Mouse (Mus musculus): ENCODE measurements around the gene Icmt.

Icmt gene

GRCm38 (mm10) chr4:152276389-152277347 lies 20.4 kb upstream of the Icmt start:
- peak; percentile 38 for DNase-seq

- no peak for DNase-seq
These were observed 19.1 kb upstream of the Icmt start for GRCm38 (mm10) chr4:152277916-152278315.

DNA sequence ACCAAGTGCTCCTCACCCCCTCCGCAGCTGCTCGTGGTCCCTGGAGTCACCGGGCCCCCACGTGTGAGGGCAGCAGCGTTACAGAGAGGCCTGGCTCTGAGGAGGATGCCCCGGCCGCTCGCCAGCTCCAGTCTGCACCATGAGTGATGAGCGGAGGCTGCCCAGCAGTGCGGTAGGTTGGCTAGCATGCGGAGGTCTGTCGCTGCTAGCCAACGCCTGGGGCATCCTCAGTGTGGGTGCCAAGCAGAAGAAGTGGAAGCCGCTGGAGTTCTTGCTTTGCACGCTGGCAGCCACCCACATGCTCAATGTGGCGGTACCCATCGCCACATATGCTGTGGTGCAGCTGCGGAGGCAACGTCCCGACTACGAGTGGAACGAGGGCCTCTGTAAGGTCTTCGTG lies 18.0 kb upstream of the Icmt start:
- DNase-seq, result no peak

DNA sequence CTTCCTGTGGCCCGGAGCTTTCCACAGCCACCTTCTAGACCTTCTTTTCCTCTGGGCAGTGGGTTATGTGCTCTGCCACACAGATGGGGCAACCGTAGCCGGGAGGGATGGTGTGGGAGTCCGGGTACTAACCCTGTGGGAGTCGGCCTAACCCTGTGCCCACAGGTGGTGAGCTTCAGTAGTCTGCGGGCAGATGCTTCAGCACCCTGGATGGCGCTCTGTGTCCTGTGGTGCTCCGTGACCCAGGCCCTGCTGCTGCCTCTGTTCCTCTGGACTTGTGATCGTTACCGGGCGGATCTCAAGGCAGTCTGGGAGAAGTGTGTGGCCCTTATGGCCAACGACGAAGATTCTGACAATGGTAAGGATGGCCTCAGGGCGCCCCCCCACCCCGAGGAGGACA lies 15.4 kb upstream of the Icmt start:
- peak; percentile 30 for DNase-seq

DNA sequence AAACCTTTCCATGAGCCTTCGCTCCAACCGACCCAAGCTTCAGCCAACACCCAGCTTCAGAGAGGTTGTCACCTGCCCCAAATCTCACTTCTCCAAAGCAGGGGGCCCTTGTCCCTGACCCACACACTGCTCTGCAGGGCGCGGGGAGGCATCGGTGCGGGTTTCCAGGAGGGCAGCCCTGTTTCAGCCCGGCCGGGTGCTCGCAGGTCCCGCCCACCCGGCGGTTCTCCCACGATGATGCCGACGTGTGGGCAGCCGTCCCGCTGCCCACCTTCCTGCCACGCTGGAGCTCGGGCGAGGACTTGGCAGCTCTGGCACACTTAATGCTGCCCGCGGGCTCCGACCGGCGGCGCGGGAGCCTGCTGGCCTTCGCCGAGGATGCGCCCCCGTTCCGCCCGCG lies 14.3 kb upstream of the Icmt start:
- DNase-seq, result no peak

DNA sequence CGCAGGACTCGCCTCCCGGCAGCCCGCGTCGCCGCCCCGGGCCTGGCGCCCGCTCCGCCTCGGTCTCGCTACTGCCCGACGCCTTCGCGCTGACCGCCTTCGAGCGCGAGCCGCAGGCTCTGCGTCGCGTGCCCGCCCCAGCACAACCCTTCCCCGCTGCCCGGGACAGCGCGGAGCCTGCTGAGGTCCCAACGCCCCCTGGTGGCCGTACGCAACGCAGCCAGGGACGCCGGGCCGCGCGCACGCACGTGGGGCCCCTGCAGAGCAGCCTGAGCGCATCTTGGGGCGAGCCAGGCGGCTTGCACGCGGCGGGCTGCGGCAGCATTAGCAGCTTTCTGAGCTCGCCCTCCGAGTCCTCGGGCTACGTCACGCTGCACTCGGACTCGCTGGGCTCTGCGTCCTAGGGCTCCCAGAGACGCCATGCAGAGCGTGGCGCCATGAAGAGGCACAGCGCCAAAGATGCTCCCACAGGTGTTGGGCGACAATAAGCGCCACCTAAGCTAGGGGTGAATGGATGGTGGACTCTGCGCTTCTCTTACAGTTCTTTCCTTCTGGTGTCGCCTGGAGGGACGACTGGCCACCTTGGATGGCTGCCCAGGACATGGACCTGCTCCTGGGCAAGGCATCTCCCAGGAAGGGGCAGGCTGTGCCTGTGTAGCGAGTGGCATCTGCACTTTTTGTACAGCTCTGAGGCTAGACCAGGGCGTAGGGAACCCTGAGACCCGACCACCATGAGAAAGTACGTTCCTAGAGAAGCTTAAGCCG lies 13.7 kb upstream of the Icmt start:
- DNase-seq, result peak; percentile 93

- peak; percentile 75 for DNase-seq
These were observed 11.5 kb upstream of the Icmt start for GRCm38 (mm10) chr4:152285505-152285904.

DNA sequence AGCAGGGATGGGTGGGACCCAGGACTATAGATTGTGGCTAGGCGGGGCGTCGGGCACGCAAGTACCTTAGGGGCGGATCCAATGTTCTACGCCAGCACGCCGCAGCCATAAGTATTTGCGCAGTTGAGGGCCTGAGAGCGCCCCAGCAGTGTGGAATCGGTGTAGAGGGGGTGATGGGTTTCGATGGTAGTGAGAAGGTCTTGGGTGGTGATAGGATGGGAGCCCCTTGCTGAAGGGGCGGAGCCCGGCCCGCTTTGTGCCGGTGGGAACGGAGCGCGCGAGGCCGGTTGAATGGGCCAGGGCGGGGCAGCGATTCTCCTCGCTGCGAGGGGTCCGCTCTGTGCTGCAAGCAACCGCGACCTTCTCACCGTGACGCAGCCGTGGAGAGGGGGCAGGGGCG lies 10.8 kb upstream of the Icmt start:
- no peak for DNase-seq

DNA sequence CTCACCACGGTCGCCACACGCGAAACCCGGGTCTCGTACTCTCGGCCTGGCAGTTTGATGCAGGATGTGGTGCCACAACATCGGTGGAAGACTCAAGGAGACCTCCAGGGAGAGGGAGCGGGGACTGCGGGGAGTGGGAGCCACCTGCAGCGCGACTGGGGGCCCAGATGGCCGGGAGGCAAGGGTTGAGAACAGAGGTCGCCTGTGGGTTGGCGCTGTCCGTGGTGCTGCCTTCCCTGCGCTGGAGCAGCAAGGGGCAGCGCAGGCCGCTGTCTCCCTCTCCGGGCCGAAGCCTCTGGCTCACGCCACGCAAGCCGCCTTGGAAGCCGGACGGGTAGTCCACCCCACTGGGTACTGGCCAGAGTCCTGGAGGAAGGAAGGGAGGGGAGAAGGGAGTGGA lies 10.1 kb upstream of the Icmt start:
- DNase-seq, result peak; percentile 92

- DNase-seq, result no peak
These were observed 9.5 kb upstream of the Icmt start for GRCm38 (mm10) chr4:152287317-152288120.

DNA sequence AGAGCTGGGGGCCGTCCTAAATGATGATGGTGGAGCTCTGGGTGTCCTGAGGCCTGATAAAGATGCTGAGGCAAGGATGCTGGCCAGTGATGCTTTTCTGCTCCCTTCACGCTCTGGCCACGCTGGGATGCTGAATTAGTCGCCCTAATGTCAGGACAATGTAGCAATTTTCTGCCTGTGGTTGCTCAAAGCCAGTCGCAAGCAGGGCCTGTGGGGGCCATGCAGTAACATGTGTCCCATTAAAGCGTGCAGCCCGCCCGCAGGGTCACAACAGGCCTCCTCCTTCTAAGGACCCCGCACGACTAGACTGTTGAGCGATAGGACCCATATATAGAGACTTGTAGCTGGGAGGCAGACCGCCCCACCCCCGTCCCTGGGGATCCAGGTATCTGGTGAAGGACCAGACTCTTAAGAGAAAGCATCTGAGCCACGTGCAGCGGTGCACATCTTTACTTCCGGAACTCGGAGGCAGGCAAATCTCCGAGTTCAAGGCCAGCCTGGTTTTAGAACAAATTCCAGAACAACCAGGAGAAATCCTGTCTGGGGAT lies 8.6 kb upstream of the Icmt start:
- no peak for DNase-seq

- no peak for DNase-seq
These were observed 6.6 kb upstream of the Icmt start for GRCm38 (mm10) chr4:152290385-152290784.

GRCm38 (mm10) chr4:152290991-152291390 lies 6.0 kb upstream of the Icmt start:
- DNase-seq, result no peak

DNA sequence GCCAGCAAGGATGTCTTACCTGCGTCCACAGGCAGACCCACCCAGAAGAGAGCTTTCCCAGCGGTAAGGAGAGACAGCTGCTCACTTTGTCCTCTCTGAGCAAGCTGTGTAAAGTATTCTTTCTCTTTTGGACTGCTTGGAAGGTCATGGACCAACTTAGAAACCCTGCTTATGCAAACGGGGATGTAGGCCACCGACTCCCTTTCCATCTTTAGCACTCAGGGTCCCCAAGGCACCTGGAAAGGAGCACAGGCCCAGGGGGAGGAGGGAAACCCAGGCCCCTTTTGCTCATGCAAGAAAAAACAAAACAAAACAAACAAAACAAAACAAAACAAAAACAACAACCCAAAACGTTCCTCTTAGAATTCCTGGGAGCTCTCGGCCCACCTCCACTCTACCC lies 5.5 kb upstream of the Icmt start, which contains the start of gene Hes3:
Gene Hes3, minus strand, starts transcription at position 101 of the 400 bp plus-strand sequence.
- DNase-seq, result no peak

- no peak for DNase-seq
These were observed 4.8 kb upstream of the Icmt start for GRCm38 (mm10) chr4:152292102-152292765.

DNA sequence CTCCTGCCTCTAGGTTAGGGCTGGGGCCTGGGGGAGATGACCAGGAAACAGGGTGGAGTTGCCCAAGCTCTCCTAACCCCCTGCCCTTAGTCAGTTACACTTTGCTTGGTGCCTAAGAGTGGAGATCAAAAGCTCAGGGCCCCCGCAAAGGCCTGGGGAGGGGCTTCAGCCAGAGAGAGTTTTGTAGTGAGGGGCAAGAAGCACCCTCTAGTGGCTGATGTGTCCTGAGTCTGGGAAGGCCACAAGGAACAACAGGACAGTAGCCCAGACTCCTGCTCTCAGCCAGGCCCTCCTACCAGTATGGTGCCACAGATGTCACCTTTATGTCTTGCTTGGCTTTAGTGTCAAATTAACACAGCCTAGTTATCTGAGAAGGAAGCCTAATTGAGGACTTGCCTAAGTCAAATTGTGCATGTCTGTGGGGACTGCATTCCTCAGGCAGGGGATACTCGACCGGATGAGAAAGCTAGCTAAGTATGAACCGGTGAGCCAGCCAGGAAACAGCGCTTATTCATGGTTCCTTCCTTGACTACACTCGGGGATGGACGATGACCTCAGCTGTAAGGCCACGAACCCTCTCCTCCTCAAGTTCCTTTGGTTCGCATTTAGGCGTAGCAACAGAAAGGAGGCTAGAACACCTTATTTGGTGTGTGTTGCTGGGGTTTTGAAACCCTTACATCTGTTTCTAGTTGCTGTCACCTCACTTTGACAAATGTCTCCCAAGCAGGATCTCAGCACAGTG lies 2.7 kb upstream of the Icmt start:
- peak; percentile 52 for DNase-seq

- DNase-seq, result no peak
These were observed 1.1 kb upstream of the Icmt start for GRCm38 (mm10) chr4:152295916-152296315.

DNA sequence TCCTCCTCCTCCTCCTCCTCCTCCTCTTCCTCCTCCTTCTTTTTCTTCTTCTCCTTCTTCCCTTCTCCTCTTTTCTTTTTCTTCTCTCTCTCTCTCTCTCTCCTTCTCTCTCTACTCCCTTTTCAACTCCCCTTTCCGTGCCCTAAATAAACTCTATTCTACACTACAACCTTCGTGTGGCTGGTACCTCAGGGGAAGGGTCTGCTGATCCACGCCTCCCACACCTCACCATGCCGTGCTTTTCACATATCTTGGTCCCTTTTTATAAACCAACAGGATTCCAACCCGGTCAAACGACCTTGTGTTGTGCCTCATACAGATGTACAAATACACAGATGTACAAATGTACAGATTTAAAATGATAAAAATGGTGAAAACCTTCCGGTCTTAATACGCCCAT lies 656 bp upstream of the Icmt start:
- DNase-seq, result no peak

GRCm38 (mm10) chr4:152298836-152299235 lies 1.8 kb downstream of the Icmt start:
- no peak for DNase-seq

GRCm38 (mm10) chr4:152300375-152300774 lies 3.3 kb downstream of the Icmt start:
- no peak for DNase-seq

DNA sequence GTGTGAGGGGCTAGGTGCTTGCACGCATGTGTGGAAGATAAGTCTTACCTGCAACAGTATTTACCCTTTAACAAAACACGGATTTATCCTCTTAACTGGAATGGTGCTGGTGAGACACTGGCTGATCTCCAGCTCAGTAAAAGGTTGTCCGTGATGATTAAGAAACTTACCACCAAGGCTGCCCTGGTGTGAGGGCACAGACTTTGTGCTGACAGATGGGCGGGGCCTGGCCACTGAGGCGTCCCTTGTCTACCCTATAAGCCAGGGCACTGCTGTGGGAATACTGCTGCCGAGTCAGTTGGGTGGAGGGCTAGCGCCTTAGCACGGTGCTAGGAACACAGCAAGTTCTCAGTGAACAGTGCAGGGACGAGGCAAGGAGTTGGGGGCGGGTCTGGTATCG lies 5.0 kb downstream of the Icmt start:
- DNase-seq, result peak; percentile 52
